Mouse (Mus musculus) mouse embryonic stem cell (cell line): ENCODE measurements around the gene Agbl4.

Experiments
- in situ Hi-C, 2 experiments: fragments of 300-500 bp; cut with MboI; formaldehyde crosslinking; loops; 1 replicate in 1 of 2; 3 replicates in 1 of 2; pipeline ENCODE4 v1.14.3; 2019 to 2020; ENCODE audit warnings: low sequenced_read_pairs in 2 of 2, low pct_unique_long_range_greater_than_20kb in 1 of 2, mixed read lengths in 1 of 2; ENCODE audit not compliant: unreplicated experiment in 1 of 2

Gene Agbl4

GRCm38 (mm10) chr4:110832776-110833175 is 435.3 kb downstream of the Agbl4 start:
- in situ Hi-C loops = no loop called here

GRCm38 (mm10) chr4:110879719-110880443 is 482.4 kb downstream of the Agbl4 start:
- in situ Hi-C loops = no loop called here

- in situ Hi-C loops = no loop called here
Observed at GRCm38 (mm10) chr4:110916061-110916460, 518.6 kb downstream of the Agbl4 start.

- in situ Hi-C loops = no loop called here
Observed at GRCm38 (mm10) chr4:110916565-110916964, 519.1 kb downstream of the Agbl4 start.

GRCm38 (mm10) chr4:110921013-110921412 is 523.6 kb downstream of the Agbl4 start:
- in situ Hi-C loops = no loop called here

GRCm38 (mm10) chr4:111001641-111002040 is 604.2 kb downstream of the Agbl4 start:
- in situ Hi-C loops = no loop called here

- in situ Hi-C loops = no loop called here
Observed at GRCm38 (mm10) chr4:111004719-111005479, 607.4 kb downstream of the Agbl4 start.

- in situ Hi-C loops = no loop called here
Observed at GRCm38 (mm10) chr4:111019376-111019775, 621.9 kb downstream of the Agbl4 start.

- in situ Hi-C loops = no loop called here
Observed at GRCm38 (mm10) chr4:111067330-111067729, 669.9 kb downstream of the Agbl4 start.

- in situ Hi-C loops = no loop called here
Observed at GRCm38 (mm10) chr4:111073738-111074497, 676.5 kb downstream of the Agbl4 start.

- in situ Hi-C loops = no loop called here
Observed at GRCm38 (mm10) chr4:111074701-111075154, 677.3 kb downstream of the Agbl4 start.

- in situ Hi-C loops = no loop called here
Observed at GRCm38 (mm10) chr4:111077810-111078209, 680.3 kb downstream of the Agbl4 start.

GRCm38 (mm10) chr4:111085330-111085729 is 687.9 kb downstream of the Agbl4 start:
- in situ Hi-C loops = no loop called here

- in situ Hi-C loops = no loop called here
Observed at GRCm38 (mm10) chr4:111136217-111137147, 739.0 kb downstream of the Agbl4 start.

GRCm38 (mm10) chr4:111147748-111148147 is 750.3 kb downstream of the Agbl4 start:
- in situ Hi-C loops = no loop called here

- in situ Hi-C loops = no loop called here
Observed at GRCm38 (mm10) chr4:111155859-111156258, 758.4 kb downstream of the Agbl4 start.

- in situ Hi-C loops = no loop called here
Observed at GRCm38 (mm10) chr4:111181478-111181877, 784.0 kb downstream of the Agbl4 start.

GRCm38 (mm10) chr4:111200100-111200499 is 802.6 kb downstream of the Agbl4 start:
- in situ Hi-C loops = no loop called here
